Comparison of ENCODE assay signal across 14 mouse cellular contexts in the genomic region with DNA sequence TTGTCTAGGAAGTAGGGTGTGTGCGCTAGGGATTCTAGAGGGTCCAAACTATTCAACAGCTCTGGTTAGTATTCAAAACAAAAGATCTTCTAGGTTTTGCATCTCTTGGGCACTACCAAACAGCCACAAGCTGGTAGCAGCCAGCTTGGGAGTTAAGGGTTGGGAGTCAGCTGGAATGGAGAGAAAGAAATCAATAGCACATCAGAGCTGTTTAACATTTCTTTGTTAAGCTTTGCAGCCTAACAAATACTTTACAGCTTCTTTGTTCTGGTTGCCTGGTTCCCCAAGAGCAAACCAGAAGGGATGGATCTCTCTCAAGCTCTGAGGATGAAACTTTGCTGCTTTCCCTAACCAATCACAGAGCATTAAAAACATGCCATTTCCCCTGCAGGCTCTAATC.
"Had no signal": no experiment of that assay in that cellular context is flagged by ENCODE, and none has a peak within 500 bp of the region (broad histone marks: within the 10 kb centered on the region; RNA-seq: fewer than 3 reads in every experiment).

No protein-coding gene starts in this region.

- H3K27me3 ChIP-seq: liver, embryonic 13.5 days; lung, embryonic 15.5 days; megakaryocyte, embryonic 14.5 days; neural tube, embryonic 12.5 days had no signal

- H3K4me2 ChIP-seq: liver, embryonic 13.5 days; lung, embryonic 15.5 days; neural tube, embryonic 12.5 days had no signal

- H3K27ac ChIP-seq: liver, embryonic 13.5 days; lung, embryonic 15.5 days; macrophage; neural tube, embryonic 12.5 days had no signal

- H3K9me3 ChIP-seq: liver, embryonic 13.5 days; lung, embryonic 15.5 days; megakaryocyte, embryonic 14.5 days; neural tube, embryonic 12.5 days had no signal

- DNase-seq: kidney, adult 8-10 months; kidney, postnatal 25 days; liver; liver, embryonic 13.5 days; liver, postnatal 0 days; lung, postnatal 14 days; midbrain, embryonic 14.5 days; spleen, adult 18-20 months; thymus, adult 2 months; thymus, postnatal 25 days had no signal

- H3K4me3 ChIP-seq: liver, embryonic 13.5 days; lung, embryonic 15.5 days; megakaryocyte, embryonic 14.5 days; neural tube, embryonic 12.5 days had no signal

- H3K4me1 ChIP-seq: liver, embryonic 13.5 days; lung, embryonic 15.5 days; megakaryocyte, embryonic 14.5 days had no signal

- ATAC-seq: liver, postnatal 0 days had no signal

- H3K9ac ChIP-seq: liver, embryonic 13.5 days; liver, postnatal 0 days; lung, embryonic 15.5 days; neural tube, embryonic 12.5 days had no signal

- H3K36me3 ChIP-seq: liver, embryonic 13.5 days; lung, embryonic 15.5 days; neural tube, embryonic 12.5 days had no signal
